Mouse (Mus musculus) neural tube, embryonic 11.5 days (tissue): Measurements from ENCODE around the gene Rhox10. TPM values are rescaled to one million over a fixed set of nuclear protein-coding genes. Genes with fewer than 3 reads are reported as not detected.

Experiments
- ATAC-seq: fragments of 200-750 bp; cut with Nextera tagmentation; 2 replicates; pipeline ENCODE4 v1.8.0; 2017; ENCODE audit warnings: moderate number of reproducible peaks, mild to moderate bottlenecking, moderate TSS enrichment, moderate library complexity; ENCODE audit not compliant: insufficient read depth, low FRiP score, low TSS enrichment
- DNase-seq: peaks from one replicate; pipeline ENCODE4 v3.0.0-alpha.2; 2015; ENCODE audit warnings: low spot score
- H3K27ac ChIP-seq: fragments of 300-500 bp; sonication (generic); 2 replicates; pipeline ENCODE4 v1.5.1; 2014; ENCODE audit warnings: low read depth, mild to moderate bottlenecking, low read length
- H3K27me3 ChIP-seq: fragments of 300-500 bp; sonication (generic); 2 replicates; pipeline ENCODE4 v1.6.1; 2014; ENCODE audit warnings: mild to moderate bottlenecking, low read length, mixed read lengths; ENCODE audit not compliant: control insufficient read depth, insufficient read depth
- H3K36me3 ChIP-seq: fragments of 300-500 bp; sonication (generic); 2 replicates; pipeline ENCODE4 v1.6.1; 2014; ENCODE audit warnings: mild to moderate bottlenecking, low read length, moderate library complexity, mixed read lengths; ENCODE audit not compliant: control insufficient read depth, insufficient read depth
- H3K4me1 ChIP-seq: fragments of 300-500 bp; sonication (generic); 2 replicates; pipeline ENCODE4 v1.6.1; 2014; ENCODE audit warnings: low read length, mixed read lengths; ENCODE audit not compliant: control insufficient read depth, insufficient read depth
- H3K4me2 ChIP-seq: fragments of 300-500 bp; sonication (generic); 2 replicates; pipeline ENCODE4 v1.6.1; 2014; ENCODE audit warnings: low read depth, mild to moderate bottlenecking, moderate library complexity
- H3K4me3 ChIP-seq: fragments of 300-500 bp; sonication (generic); 2 replicates; pipeline ENCODE4 v1.5.1; 2014; ENCODE audit warnings: low read depth, low read length
- H3K9ac ChIP-seq: fragments of 300-500 bp; sonication (generic); 2 replicates; pipeline ENCODE4 v1.6.1; 2014; ENCODE audit warnings: mild to moderate bottlenecking, low read length
- H3K9me3 ChIP-seq: fragments of 300-500 bp; sonication (generic); 2 replicates; pipeline ENCODE4 v1.6.1; 2016; ENCODE audit warnings: low read length; ENCODE audit not compliant: control insufficient read depth
- WGBS: fragments of 180-500 bp; shearing (Covaris S2); extraction: QIAGEN DNeasy Blood & Tissue Kit; methylation state at CpG from one replicate; pipeline ENCODE4 v1.1.7; 2014; 5-methylcytosine and 5-hydroxymethylcytosine counted together
- polyA plus RNA-seq: library from polyadenylated mRNA; unstranded; fragments of >200 nt; fragmentation: Nextera tagmentation; extraction: Ambion mirVana; gene quantifications from 2 replicates; pipeline ENCODE4 v1.2.1, GENCODE M21; 2014

The Rhox10 gene
- polyA plus RNA-seq, 1 experiment from 2014 or later: not detected

DNA sequence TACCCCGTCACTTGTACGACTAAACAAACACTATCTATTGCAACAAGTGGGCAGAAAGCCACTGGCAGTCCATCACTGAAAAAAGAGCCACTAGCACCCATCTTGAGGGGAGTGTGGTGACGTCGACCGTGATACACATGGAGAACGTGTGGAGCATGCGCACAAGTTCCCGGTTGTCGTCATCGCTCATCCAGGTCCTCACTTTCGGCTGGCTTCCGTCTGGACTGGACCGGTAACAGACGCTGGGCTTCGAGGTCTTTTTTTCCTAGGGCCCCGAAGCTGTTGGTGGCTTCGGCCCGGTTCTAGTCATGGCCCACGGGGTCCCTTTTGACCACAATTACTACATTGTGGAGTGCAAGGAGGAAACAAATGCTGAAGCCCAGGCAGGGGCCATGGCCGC lies 54.7 kb downstream of the Rhox10 start, which contains the start of gene Rhox13:
Rhox13 (plus strand) TSS at position 238 of the 400 bp plus-strand sequence.
- 91% methylated on average over 20 of the region's 20 CpGs for WGBS
- H3K4me2 ChIP-seq: no peak within 1 kb of the TSS
- H3K4me1 ChIP-seq: no peaks in the 10 kb centered on the region
- H3K9me3 ChIP-seq: no peaks in the 10 kb centered on the region
- H3K36me3 ChIP-seq: no peaks in the 10 kb centered on the region
- no peak for ATAC-seq
- H3K27ac ChIP-seq: no peak within 1 kb of the TSS
- no peak within 1 kb of the TSS for H3K4me3 ChIP-seq
- no peaks in the 10 kb centered on the region for H3K27me3 ChIP-seq
- no peak for DNase-seq
- no peak within 1 kb of the TSS for H3K9ac ChIP-seq

Other genes with a start within 250 kb of the Rhox10 start
- gene Rhox6, start 239.6 kb upstream of the Rhox10 start, polyA plus RNA-seq: not detected in 2 replicates
- gene Rhox7a, start 234.8 kb upstream of the Rhox10 start, polyA plus RNA-seq: not detected in 2 replicates
- not detected in 2 replicates for gene Rhox8, start 187.5 kb upstream of the Rhox10 start, polyA plus RNA-seq
- gene Rhox7b, start 169.2 kb upstream of the Rhox10 start, polyA plus RNA-seq: not detected in 2 replicates
- gene Rhox9, start 164.7 kb upstream of the Rhox10 start, polyA plus RNA-seq: not detected in 2 replicates
- gene Btg1-ps1, start 47.7 kb upstream of the Rhox10 start, polyA plus RNA-seq: not detected in 2 replicates
- gene Btg1-ps2, start 23.4 kb upstream of the Rhox10 start, polyA plus RNA-seq: not detected in 2 replicates
- not detected in 2 replicates for gene Rhox11, start 18.7 kb downstream of the Rhox10 start, polyA plus RNA-seq
- gene Rhox12, start 44.4 kb downstream of the Rhox10 start, polyA plus RNA-seq: not detected in 2 replicates
- gene Rhox13, start 54.7 kb downstream of the Rhox10 start, polyA plus RNA-seq: not detected in 2 replicates
- gene Zbtb33, start 123.3 kb downstream of the Rhox10 start, polyA plus RNA-seq: 9.3 and 10.0 TPM in 2 replicates
- 28.1 and 28.8 TPM in 2 replicates for gene Tmem255a, start 186.0 kb downstream of the Rhox10 start, polyA plus RNA-seq
- not detected in 2 replicates for gene Atp1b4, start 249.7 kb downstream of the Rhox10 start, polyA plus RNA-seq